Mouse (Mus musculus): ENCODE data around the gene Kcnh5.

Gene Kcnh5

DNA sequence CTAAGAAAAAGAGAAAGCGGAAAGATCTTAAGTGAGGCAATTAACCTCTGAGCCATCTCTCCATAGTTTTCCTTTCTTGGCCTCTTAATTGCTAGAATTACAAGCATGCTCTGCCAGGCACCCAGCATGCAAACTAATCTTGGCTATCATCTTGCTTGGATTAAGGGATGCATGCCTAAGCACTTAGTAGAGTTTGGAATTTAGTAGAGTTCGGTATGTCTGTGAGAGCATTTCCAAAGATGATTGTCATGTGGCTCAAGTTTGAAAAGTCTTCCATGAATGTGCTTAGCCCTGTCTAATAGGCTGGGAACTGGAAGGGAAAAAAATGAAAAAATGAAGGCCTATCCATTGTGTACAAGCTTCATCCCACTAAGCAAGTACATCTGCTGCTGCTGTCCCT is 224.5 kb downstream of the Kcnh5 start:
- DNase-seq (ENCODE audit: low read depth), result no peak

DNA sequence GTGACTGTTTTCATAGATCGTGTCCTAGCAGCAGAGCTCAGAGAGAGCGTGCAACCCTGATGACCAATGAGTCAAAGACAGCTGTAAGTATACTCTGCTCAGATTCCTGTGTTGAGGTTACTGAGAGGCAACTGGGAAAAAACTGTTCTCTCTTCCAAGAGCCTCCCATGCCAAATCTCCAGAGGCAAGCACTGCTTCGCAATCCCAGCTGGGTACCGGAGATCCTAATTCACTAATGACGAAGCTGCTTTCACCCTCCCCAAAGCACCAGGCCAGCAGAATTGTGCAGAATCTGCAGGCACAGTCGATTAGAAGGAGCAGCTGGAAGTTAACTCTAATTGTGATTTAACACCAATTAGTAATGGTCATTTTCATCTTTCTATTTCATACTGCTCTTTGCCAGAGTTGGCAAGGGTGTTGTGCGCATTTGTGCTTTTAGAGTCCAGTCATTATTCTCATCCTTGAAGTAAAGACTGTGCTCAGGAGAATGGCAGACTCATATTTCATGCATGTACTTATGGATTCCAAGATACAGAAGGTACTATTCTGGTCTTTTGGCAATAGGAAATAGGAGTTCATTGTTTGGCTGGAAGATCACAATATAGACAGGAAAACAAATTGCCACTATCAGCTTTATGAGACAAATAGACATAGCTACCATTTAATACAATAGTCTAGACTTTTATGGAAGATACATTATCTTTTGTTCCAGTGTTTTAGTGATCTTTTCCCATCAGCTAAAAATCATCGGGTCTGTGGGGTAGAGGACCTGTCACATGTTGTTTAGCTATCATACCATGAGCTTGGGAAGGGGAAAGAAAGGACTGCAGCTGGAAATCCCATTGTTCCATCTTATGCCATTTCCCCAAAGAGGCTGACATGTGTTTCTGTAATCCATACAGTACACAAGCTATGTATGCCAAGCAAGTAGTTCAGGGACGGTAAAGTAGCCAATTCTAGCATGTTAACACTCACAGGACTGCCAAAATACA is 225.7 kb downstream of the Kcnh5 start:
- DNase-seq (ENCODE audit: low read depth), result no peak

DNA sequence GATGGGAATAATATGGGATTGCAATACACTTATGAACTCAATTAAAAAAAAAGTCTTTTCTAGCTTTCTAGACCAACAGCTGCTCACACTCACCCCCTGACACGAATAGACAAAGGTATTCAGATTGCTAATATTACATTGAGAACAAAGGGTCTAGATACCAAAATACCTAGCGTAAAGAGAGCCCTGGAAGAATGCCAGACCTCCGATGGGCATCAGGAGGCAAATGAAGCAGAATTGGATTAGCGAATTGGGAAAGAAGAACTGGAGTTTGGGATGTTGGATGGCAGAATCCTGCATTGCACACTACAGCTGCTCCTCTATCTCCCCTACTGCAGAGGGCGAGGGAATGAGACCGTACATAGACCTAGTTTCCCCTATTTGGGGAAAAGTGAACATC is 275.8 kb downstream of the Kcnh5 start:
- DNase-seq (ENCODE audit: low read depth), result no peak

DNA sequence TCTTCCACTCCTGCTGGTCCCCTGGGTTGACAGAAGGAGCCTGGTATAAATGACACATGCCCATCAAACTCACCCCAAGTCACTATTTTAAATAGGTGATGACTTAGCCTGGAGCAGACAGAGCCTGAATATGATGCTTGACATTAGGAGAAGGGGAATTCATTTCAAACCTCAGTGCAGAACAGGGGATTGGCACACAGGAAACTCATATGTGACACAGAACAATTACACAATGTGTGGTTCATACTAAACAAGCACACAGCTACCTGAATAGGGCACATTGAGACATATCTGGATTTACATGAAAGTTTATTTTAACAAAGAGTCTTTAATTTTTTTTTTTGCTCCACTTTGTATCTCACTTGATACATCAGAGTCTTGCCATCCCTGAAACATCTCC is 276.4 kb downstream of the Kcnh5 start:
- no peak for DNase-seq (ENCODE audit: low read depth)

DNA sequence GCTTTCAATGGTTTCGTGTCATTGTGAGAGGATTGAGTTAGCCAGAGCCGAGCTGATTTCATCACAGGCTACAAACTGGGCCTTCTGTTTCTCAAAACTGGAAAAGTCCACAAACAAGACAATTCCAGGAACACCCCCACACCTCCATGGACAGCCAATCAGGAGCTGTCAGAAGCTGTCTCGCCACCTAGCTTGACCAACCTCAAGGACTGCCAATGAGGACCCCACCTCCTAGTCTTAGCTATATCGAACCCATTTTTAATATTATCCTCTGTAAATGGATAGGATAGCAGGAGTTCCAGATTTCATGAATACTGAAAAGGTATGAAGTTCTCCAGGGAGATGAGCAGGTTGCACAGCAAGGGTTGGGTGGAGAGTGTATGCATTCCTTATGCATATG is 278.1 kb downstream of the Kcnh5 start:
- no peak for DNase-seq (ENCODE audit: low read depth)

DNA sequence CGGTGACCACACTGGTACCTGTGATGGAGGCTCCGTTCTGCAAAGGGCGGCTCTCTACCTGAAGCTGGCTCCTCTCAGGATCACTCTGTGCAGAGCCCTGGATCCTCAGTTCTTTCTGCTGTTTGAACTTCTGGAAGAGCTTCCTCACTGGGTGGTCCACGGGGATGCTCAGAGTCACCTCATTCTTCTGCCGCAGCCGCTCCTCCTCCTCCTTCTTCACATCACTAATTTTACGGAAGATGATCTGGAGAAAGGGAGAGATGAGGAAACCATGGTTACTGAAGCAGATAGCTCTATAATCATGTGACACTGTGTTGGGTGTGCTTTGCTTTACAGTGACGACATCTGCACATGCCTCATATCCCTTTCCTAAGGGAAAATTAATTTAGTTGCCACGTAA is 278.9 kb downstream of the Kcnh5 start:
- no peak for DNase-seq (ENCODE audit: low read depth)

DNA sequence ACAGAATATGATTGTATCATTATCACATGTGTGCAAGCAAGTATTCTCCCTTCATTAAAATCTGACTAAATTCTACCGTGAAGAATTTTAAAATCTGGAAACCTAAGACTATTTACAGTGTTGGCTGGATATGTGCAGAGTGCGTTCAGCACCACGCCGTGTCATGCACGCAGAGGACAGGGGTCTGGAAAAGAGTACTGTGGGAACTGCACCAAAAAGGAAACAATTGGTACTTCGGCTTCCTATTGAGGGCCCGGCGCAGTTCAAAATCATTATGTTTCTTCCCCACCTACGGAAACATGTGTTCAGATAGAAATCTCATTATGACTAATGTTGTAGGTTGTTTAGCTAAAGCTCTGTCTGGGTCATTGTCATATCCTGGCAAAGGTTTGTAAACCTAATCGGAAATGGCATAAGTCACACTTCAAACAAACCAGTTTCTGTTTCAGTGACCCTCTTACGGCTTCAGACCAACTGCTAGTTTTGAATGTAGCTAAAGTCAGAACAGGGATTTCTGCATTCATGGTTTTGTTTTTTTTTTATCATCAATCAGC is 282.2 kb downstream of the Kcnh5 start:
- DNase-seq (ENCODE audit: low read depth), result peak; percentile 1

DNA sequence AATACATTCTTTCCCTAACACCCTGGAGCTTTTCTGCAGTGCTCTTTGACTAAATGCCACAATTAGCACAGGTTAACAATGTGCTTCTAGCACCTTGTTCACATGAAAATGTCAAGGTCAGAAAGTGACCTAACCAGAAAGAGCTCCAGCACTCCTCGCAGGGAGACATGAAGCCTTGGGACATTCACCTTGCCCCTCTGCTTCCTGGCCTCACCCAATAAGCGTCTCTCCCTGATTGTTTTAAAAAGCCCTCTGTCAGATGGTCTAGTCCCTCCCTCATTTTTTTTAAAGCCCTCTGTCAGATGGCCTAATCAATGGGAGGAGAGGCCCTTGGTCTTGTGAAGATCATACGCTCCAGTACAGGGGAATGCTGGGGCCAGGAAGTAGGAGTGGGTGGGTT is 287.7 kb downstream of the Kcnh5 start:
- DNase-seq (ENCODE audit: low read depth), result no peak

DNA sequence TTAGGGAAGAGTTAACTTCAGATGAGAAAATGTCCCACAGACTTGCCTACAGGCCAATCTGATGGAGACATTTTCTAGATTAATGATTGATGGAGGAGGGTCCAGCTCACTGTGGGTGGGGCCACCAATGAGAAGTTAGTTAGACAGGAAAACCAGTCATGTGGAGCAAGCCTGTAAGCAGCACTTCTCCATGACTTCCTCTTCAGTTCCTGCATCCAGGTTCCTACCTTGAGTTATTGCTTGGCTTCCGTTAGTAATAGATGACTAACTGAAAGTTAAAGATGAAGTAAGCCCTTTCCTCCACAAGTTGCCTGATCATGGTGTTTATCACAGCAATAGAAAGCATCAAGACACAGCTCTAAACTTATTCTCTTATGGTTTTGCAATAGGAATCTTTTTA is 290.1 kb downstream of the Kcnh5 start:
- no peak for DNase-seq (ENCODE audit: low read depth)

DNA sequence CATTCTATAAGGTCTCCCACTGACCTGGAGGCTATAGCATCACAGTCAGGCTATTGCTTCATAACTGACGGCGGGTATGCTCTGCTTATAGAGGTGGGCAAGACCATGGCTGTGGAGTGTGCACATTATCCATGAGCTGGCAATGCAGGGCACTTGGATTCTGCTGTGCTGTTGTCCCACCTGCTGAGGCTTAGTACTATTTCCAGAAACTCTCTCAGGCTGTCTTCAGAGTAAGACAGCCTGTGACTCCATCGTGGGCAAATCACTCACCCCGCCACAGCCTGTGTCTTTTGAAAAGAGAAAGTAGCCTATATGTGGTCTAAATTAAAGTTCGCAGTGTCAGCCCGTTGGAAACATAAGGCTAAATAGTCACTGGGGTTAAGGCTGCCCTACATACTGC is 295.8 kb downstream of the Kcnh5 start:
- no peak for DNase-seq (ENCODE audit: low read depth)

DNA sequence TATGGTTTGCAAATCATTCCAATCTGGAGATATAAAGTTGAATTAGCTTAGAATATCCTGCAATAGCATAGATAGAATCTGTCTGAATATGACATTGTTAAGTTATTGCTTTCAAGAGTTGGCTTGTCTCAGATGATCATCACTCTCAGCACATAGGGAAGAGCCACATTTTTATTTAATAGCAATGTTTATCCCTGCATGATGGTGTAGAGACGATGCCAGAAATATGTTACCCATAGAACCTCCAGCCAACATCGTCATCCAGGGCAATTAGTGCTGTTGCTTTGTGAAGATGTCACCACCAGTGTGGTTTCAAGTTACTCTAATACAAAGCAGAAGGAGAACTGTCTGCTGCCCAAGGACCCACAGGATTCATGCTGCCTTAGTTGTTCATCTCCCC is 321.5 kb downstream of the Kcnh5 start:
- no peak for DNase-seq (ENCODE audit: low read depth)

DNA sequence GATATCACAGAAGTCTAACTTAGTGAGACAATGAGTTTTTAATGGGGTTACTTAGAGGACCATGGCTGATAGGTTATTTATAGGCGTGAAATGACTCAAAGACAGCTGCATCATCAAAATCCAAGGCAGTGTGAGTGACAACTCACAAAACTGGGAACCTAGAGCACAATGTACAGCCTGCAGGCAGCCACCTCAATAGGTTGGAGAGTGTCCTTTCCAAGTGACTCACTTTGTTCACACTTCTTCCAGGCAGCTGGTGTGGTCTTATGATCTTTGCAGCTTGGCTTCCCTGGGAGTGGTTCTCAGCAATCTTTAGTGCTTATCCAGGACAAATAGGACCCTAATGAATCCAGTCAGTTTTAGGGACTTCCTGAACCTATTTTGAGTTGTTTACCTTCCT is 322.9 kb downstream of the Kcnh5 start:
- no peak for DNase-seq (ENCODE audit: low read depth)

DNA sequence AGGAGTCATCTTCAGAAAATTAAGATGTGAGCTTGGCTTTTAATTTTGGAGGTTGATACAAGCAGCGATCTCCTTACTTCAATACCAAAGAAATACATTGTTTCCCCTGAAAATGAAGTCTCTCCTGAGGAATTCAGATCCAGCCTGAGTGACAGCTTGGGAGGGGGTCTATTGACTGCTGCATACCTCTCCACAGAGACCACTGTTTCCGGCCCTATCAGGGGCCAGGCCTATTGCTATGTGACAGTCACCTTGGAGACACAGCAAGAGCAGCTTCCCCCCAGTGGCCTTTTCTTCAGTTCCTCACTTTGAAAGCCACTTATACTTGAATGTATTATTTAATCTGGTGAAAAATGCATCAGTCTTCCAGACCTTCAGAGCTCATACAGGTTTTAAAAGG is 326.8 kb downstream of the Kcnh5 start:
- no peak for DNase-seq (ENCODE audit: low read depth)

DNA sequence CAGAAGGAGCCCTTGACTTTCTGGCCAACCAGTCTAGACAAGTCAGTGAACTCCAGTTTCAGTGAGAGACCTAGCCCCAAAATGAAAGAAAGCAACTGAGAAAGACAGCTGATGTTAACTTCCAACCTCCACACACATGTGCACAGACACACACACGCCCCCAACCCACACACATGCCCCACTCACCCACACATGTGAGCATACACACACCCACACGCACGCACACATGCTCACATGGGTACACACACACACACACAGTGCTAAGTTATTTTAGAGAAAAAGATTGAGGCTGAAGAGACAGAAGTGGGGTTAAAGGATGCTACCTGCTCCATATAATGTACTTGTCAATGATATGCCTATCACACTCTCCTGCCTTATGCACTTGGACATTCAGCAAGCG is 327.2 kb downstream of the Kcnh5 start:
- no peak for DNase-seq (ENCODE audit: low read depth)

DNA sequence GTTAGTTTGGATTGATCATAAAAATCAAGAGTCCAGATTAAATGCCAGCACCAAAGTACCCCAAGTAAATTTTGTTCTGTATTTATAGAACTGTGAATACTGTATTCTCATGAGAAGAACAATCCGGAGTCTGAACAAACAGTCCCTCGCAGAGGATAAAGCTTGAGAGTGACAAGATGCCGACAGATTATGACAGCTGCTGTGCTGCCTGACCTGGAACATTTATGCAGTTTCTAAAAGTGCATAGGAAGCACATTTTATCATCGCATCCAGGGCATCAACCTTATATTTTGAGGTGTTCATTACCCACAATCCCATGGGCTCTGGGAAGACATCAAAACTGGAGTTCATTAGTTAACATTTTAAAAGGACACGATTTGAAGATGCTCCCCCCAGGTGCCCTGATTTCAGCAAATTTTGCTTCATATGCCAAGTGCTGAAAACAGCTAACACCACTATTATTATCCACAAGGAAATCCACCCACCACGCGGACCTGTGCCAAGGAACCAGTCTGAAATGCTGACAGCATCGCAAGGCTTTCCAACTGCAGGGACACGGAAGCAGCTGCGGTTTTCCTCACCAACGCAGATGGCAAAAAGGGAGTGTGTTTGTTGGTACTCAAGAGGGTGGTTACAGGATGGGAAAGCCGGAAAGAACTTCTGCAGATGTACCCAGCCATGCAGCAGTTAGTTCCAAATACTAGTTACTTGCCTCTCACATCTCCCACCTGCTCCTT is 328.4 kb downstream of the Kcnh5 start:
- no peak for DNase-seq (ENCODE audit: low read depth)
